Mouse (Mus musculus) midbrain, embryonic 15.5 days (tissue): ENCODE measurements around the gene Zfp523. TPM values are rescaled to one million over a fixed set of nuclear protein-coding genes. Genes with fewer than 3 reads are reported as not detected.
A peak's percentile ranks its signal among the peaks of the same experiment; 100 is the strongest.

Experiments used
- ATAC-seq: fragments of 200-750 bp; cut with Nextera tagmentation; replicated peaks from 2 replicates; pipeline ENCODE4 v1.8.0; 2017; ENCODE audit warnings: moderate TSS enrichment
- H3K27ac ChIP-seq: fragments of 300-500 bp; sonication (generic); 2 replicates; pipeline ENCODE4 v1.5.1; 2015; ENCODE audit warnings: mild to moderate bottlenecking, inconsistent platforms
- H3K27me3 ChIP-seq: fragments of 300-500 bp; sonication (generic); replicated peaks from 2 replicates; pipeline ENCODE4 v1.6.1; 2015; ENCODE audit warnings: inconsistent platforms
- H3K36me3 ChIP-seq: fragments of 300-500 bp; sonication (generic); replicated peaks from 2 replicates; pipeline ENCODE4 v1.6.1; 2015; ENCODE audit warnings: inconsistent platforms
- H3K4me1 ChIP-seq: fragments of 300-500 bp; sonication (generic); 2 replicates; pipeline ENCODE4 v1.6.1; 2015; ENCODE audit warnings: inconsistent platforms
- H3K4me2 ChIP-seq: fragments of 300-500 bp; sonication (generic); 2 replicates; pipeline ENCODE4 v1.6.1; 2015; ENCODE audit warnings: inconsistent platforms, mild to moderate bottlenecking, moderate library complexity
- H3K4me3 ChIP-seq: fragments of 300-500 bp; sonication (generic); 2 replicates; pipeline ENCODE4 v1.5.1; 2015; ENCODE audit warnings: mild to moderate bottlenecking, inconsistent platforms
- H3K9ac ChIP-seq: fragments of 300-500 bp; sonication (generic); 2 replicates; pipeline ENCODE4 v1.6.1; 2015; ENCODE audit warnings: mild to moderate bottlenecking, inconsistent platforms
- H3K9me3 ChIP-seq: fragments of 300-500 bp; sonication (generic); 2 replicates; pipeline ENCODE4 v1.6.1; 2016; ENCODE audit warnings: inconsistent platforms
- WGBS: fragments of 180-500 bp; shearing (Covaris S2); methylation state at CpG from one replicate; pipeline ENCODE4 v1.1.7; 2015; ENCODE audit warnings: mixed read lengths; 5-methylcytosine and 5-hydroxymethylcytosine counted together
- polyA plus RNA-seq: library from polyadenylated mRNA; unstranded; fragments of >200 nt; fragmentation: Nextera tagmentation; extraction: Ambion mirVana; gene quantifications from 2 replicates; pipeline ENCODE4 v1.2.1, GENCODE M21; 2015

Zfp523 gene
- polyA plus RNA-seq, 1 experiment from 2014 or later, result 55.0 TPM

- Histone ChIP-seq H3K4me2 (no peak overlapping the region), H3K27ac (no peak overlapping the region), H3K4me1 (no peaks in the 10 kb centered on the region), H3K9me3 (no peaks in the 10 kb centered on the region), H3K9ac (no peak overlapping the region), H3K27me3 (no peaks in the 10 kb centered on the region), H3K36me3 (peaks cover 36% of the 10 kb centered on the region; the same call in 1 of the 2 replicates), H3K4me3 (no peak overlapping the region)
- WGBS, result 80% methylated on average over 14 of the region's 14 CpGs
- ATAC-seq, result no peak
Observed at GRCm38 (mm10) chr17:28201982-28202381, 25.1 kb downstream of the Zfp523 start.

GRCm38 (mm10) chr17:28204052-28204720, 27.3 kb downstream of the Zfp523 start:
- H3K27me3 ChIP-seq, result no peaks in the 10 kb centered on the region
- H3K9ac ChIP-seq, result no peak overlapping the region
- no peaks in the 10 kb centered on the region; the same call in 1 of the 2 replicates for H3K4me1 ChIP-seq
- peaks cover 33% of the 10 kb centered on the region; the same call in 1 of the 2 replicates for H3K36me3 ChIP-seq
- H3K27ac ChIP-seq, result no peak overlapping the region
- H3K4me2 ChIP-seq, result no peak overlapping the region
- ATAC-seq, result no peak; the same call in 1 of the 2 replicates
- WGBS, result 35% methylated on average over 14 of the region's 14 CpGs
- H3K4me3 ChIP-seq, result no peak overlapping the region
- no peaks in the 10 kb centered on the region for H3K9me3 ChIP-seq

GRCm38 (mm10) chr17:28205443-28205842, 28.5 kb downstream of the Zfp523 start:
- H3K4me3 ChIP-seq, result no peak overlapping the region
- no peak for ATAC-seq
- H3K4me1 ChIP-seq, result no peaks in the 10 kb centered on the region; the same call in 1 of the 2 replicates
- no peak overlapping the region for H3K9ac ChIP-seq
- no peak overlapping the region for H3K4me2 ChIP-seq
- H3K9me3 ChIP-seq, result no peaks in the 10 kb centered on the region
- peaks cover 24% of the 10 kb centered on the region; the same call in 1 of the 2 replicates for H3K36me3 ChIP-seq
- H3K27me3 ChIP-seq, result no peaks in the 10 kb centered on the region
- no peak overlapping the region for H3K27ac ChIP-seq
- WGBS, result 90% methylated on average over 7 of the region's 8 CpGs

GRCm38 (mm10) chr17:28207092-28207491, 30.2 kb downstream of the Zfp523 start:
- H3K9me3 ChIP-seq, result no peaks in the 10 kb centered on the region
- H3K4me3 ChIP-seq, result no peak overlapping the region
- no peaks in the 10 kb centered on the region; the same call in 1 of the 2 replicates for H3K4me1 ChIP-seq
- WGBS, result 74% methylated on average over 8 of the region's 8 CpGs
- H3K4me2 ChIP-seq, result no peak overlapping the region
- no peak overlapping the region for H3K9ac ChIP-seq
- H3K27ac ChIP-seq, result no peak overlapping the region
- no peaks in the 10 kb centered on the region for H3K27me3 ChIP-seq
- H3K36me3 ChIP-seq, result peaks cover 11% of the 10 kb centered on the region; the same call in 1 of the 2 replicates
- no peak for ATAC-seq

- no peaks in the 10 kb centered on the region for H3K27me3 ChIP-seq
- 0 out of 2 replicates have a peak, but pooled peaks have one; percentile 37 for ATAC-seq
- H3K9me3 ChIP-seq, result no peaks in the 10 kb centered on the region
- H3K9ac ChIP-seq, result no peak within 1 kb of the TSS
- peaks cover 4% of the 10 kb centered on the region; the same call in 1 of the 2 replicates for H3K36me3 ChIP-seq
- H3K4me2 ChIP-seq, result peak within 1 kb of the TSS; percentile 29
- H3K4me3 ChIP-seq, result peak within 1 kb of the TSS; percentile 15; the same call in 1 of the 2 replicates
- 24% methylated on average over 26 of the region's 26 CpGs for WGBS
- H3K27ac ChIP-seq, result no peak within 1 kb of the TSS
- no peaks in the 10 kb centered on the region; the same call in 1 of the 2 replicates for H3K4me1 ChIP-seq
Observed at GRCm38 (mm10) chr17:28207591-28208313, 30.8 kb downstream of the Zfp523 start, which contains the start of gene Def6. TSS of gene Def6 (plus strand) at chr17:28207778.

- Histone ChIP-seq H3K4me1 (no peaks in the 10 kb centered on the region; the same call in 1 of the 2 replicates), H3K4me3 (no peak overlapping the region), H3K9me3 (no peaks in the 10 kb centered on the region), H3K4me2 (peak overlapping the region; percentile 29), H3K9ac (no peak overlapping the region), H3K36me3 (no peaks in the 10 kb centered on the region), H3K27ac (no peak overlapping the region), H3K27me3 (no peaks in the 10 kb centered on the region)
- ATAC-seq, result no peak
- 84% methylated on average over 8 of the region's 8 CpGs for WGBS
Observed at GRCm38 (mm10) chr17:28208314-28208612, 31.3 kb downstream of the Zfp523 start.

- no peak overlapping the region for H3K9ac ChIP-seq
- no peaks in the 10 kb centered on the region for H3K9me3 ChIP-seq
- H3K27ac ChIP-seq, result no peak overlapping the region
- no peaks in the 10 kb centered on the region for H3K27me3 ChIP-seq
- no peak for ATAC-seq
- no peak overlapping the region for H3K4me3 ChIP-seq
- no peaks in the 10 kb centered on the region; the same call in 1 of the 2 replicates for H3K4me1 ChIP-seq
- 73% methylated on average over 4 of the region's 4 CpGs for WGBS
- no peak overlapping the region for H3K4me2 ChIP-seq
- no peaks in the 10 kb centered on the region for H3K36me3 ChIP-seq
Observed at GRCm38 (mm10) chr17:28209457-28210110, 32.7 kb downstream of the Zfp523 start.

GRCm38 (mm10) chr17:28211921-28212341, 35.0 kb downstream of the Zfp523 start:
- Histone ChIP-seq H3K4me3 (no peak overlapping the region), H3K9me3 (no peaks in the 10 kb centered on the region), H3K4me2 (no peak overlapping the region), H3K27me3 (no peaks in the 10 kb centered on the region), H3K36me3 (no peaks in the 10 kb centered on the region), H3K27ac (no peak overlapping the region), H3K9ac (no peak overlapping the region), H3K4me1 (no peaks in the 10 kb centered on the region; the same call in 1 of the 2 replicates)
- no peak for ATAC-seq
- 80% methylated on average over 6 of the region's 6 CpGs for WGBS

- WGBS, result 73% methylated on average over 9 of the region's 9 CpGs
- no peaks in the 10 kb centered on the region for H3K9me3 ChIP-seq
- no peak for ATAC-seq
- H3K36me3 ChIP-seq, result no peaks in the 10 kb centered on the region
- H3K9ac ChIP-seq, result no peak overlapping the region
- no peaks in the 10 kb centered on the region; the same call in 1 of the 2 replicates for H3K4me1 ChIP-seq
- H3K4me2 ChIP-seq, result no peak overlapping the region
- no peak overlapping the region for H3K27ac ChIP-seq
- no peaks in the 10 kb centered on the region for H3K27me3 ChIP-seq
- no peak overlapping the region for H3K4me3 ChIP-seq
Observed at GRCm38 (mm10) chr17:28212391-28212790, 35.5 kb downstream of the Zfp523 start.

GRCm38 (mm10) chr17:28213236-28213635, 36.3 kb downstream of the Zfp523 start:
- Histone ChIP-seq H3K9ac (no peak overlapping the region), H3K4me2 (no peak overlapping the region), H3K4me1 (no peaks in the 10 kb centered on the region), H3K27ac (no peak overlapping the region), H3K9me3 (no peaks in the 10 kb centered on the region), H3K36me3 (no peaks in the 10 kb centered on the region), H3K4me3 (no peak overlapping the region), H3K27me3 (no peaks in the 10 kb centered on the region)
- WGBS, result 30% methylated on average over 4 of the region's 4 CpGs
- ATAC-seq, result no peak

- H3K36me3 ChIP-seq, result no peaks in the 10 kb centered on the region
- no peaks in the 10 kb centered on the region for H3K9me3 ChIP-seq
- H3K27ac ChIP-seq, result no peak overlapping the region
- WGBS, result 84% methylated on average over 9 of the region's 9 CpGs
- no peaks in the 10 kb centered on the region for H3K4me1 ChIP-seq
- H3K4me2 ChIP-seq, result no peak overlapping the region
- no peak for ATAC-seq
- H3K27me3 ChIP-seq, result no peaks in the 10 kb centered on the region
- H3K9ac ChIP-seq, result no peak overlapping the region
- no peak overlapping the region for H3K4me3 ChIP-seq
Observed at GRCm38 (mm10) chr17:28216791-28217190, 39.9 kb downstream of the Zfp523 start.
